ENCODE assay signal across 36 mouse cellular contexts in genomic region chr9:123802421-123802820, GRCm38 (mm10). TPM values are rescaled to one million over a fixed set of nuclear protein-coding genes. Genes with fewer than 3 reads are reported as not detected.
DNase-seq lines count a peak whose midpoint lies in the region; ATAC-seq and TF ChIP-seq lines count a peak whose summit lies in the region.
"Had no signal": no experiment of that assay in that cellular context is flagged by ENCODE, and none has a peak within 500 bp of the region (broad histone marks: within the 10 kb centered on the region; RNA-seq: fewer than 3 reads in every experiment).

No protein-coding gene starts in this region.

- peaks cover 33% of the 10 kb centered on the region for H3K36me3 ChIP-seq in heart, adult 2 months (ENCODE audit: control insufficient read depth, insufficient read depth, low read length)
- H3K36me3 ChIP-seq in heart, embryonic 10.5 days, result peaks cover 41% of the 10 kb centered on the region
- H3K36me3 ChIP-seq in MEL (ENCODE audit: control insufficient read depth in 1 of 2, insufficient read depth in 2 of 2, low read length in 2 of 2), result peaks cover 1 to 4% of the 10 kb centered on the region in 2 experiments; a peak in 2 of 4 replicates
- H3K36me3 ChIP-seq in kidney, embryonic 16.5 days (ENCODE audit: insufficient read depth, low read length), result peaks cover 3% of the 10 kb centered on the region

- no peak for TF ChIP-seq POLR2A in heart, adult 2 months (IDR thresholded peaks at IDR 0.05; ENCODE audit: insufficient read depth, low read depth, low read length)
- TF ChIP-seq POLR2A in MEL (IDR thresholded peaks at IDR 0.05; ENCODE audit: control insufficient read depth in 1 of 2, insufficient read depth in 1 of 2, low read depth in 1 of 2, low read length in 2 of 2, poor library complexity in 1 of 2), result no peak

- no peak overlapping the region for H3K4me3 ChIP-seq in heart, adult 2 months
- H3K4me3 ChIP-seq in heart, embryonic 10.5 days, result no peak overlapping the region
- no peak overlapping the region for H3K4me3 ChIP-seq in MEL (ENCODE audit: control insufficient read depth in 1 of 2, insufficient read depth in 1 of 2, low read depth in 2 of 2, low read length in 2 of 2)
- no peak overlapping the region for H3K4me3 ChIP-seq in kidney, embryonic 16.5 days (ENCODE audit: low read length)
- H3K4me3 ChIP-seq: embryonic facial prominence, embryonic 10.5 days; embryonic facial prominence, embryonic 13.5 days; erythroblast, embryonic 14.5 days; forebrain, embryonic 13.5 days; heart, embryonic 12.5 days; heart, embryonic 15.5 days had no signal

- H3K4me2 ChIP-seq in kidney, embryonic 16.5 days (replicated peaks; ENCODE audit: low read depth, low read length), result no peak overlapping the region
- H3K4me2 ChIP-seq: embryonic facial prominence, embryonic 13.5 days; forebrain, embryonic 13.5 days; heart, embryonic 12.5 days; heart, embryonic 15.5 days; hindbrain, embryonic 14.5 days had no signal

- 0 out of 2 replicates have a peak, but pooled peaks have one; percentile 34 for ATAC-seq in megakaryocyte-erythroid progenitor cell, adult 5-6 weeks (replicated peaks; ENCODE audit: low FRiP score, low TSS enrichment, poor library complexity, severe bottlenecking)
- ATAC-seq in kidney, embryonic 16.5 days (ENCODE audit: low FRiP score, low TSS enrichment), result no peak
- ATAC-seq: activated CD4-positive, CD25-positive, alpha-beta regulatory T cell, adult 4 months; forebrain, embryonic 13.5 days; forebrain, embryonic 16.5 days; hindbrain, postnatal 0 days; inflammation-experienced regulatory T-cells, adult 6 months; intestine, embryonic 16.5 days had no signal

- 69% methylated on average over 2 of the region's 2 CpGs for WGBS in heart, adult 2 months
- WGBS in heart, embryonic 10.5 days, result 94% methylated on average over 2 of the region's 2 CpGs
- WGBS in kidney, embryonic 16.5 days, result 97% methylated on average over 2 of the region's 2 CpGs

- no peaks in the 10 kb centered on the region for H3K9me3 ChIP-seq in heart, embryonic 10.5 days
- no peaks in the 10 kb centered on the region for H3K9me3 ChIP-seq in MEL (replicated peaks; ENCODE audit: insufficient read depth, low read length)
- no peaks in the 10 kb centered on the region for H3K9me3 ChIP-seq in kidney, embryonic 16.5 days (ENCODE audit: low read length)
- H3K9me3 ChIP-seq: embryonic facial prominence, embryonic 10.5 days; embryonic facial prominence, embryonic 13.5 days; forebrain, embryonic 13.5 days; G1E; heart, embryonic 12.5 days; heart, embryonic 15.5 days had no signal

- no peak for TF ChIP-seq RAD21 in MEL (IDR thresholded peaks at IDR 0.05; ENCODE audit: low read depth, low read length)

- no peak for DNase-seq in heart, adult 2 months
- no peak for DNase-seq in heart, embryonic 10.5 days (ENCODE audit: low spot score)
- DNase-seq in MEL (ENCODE audit: low read depth, low spot score), result peak; percentile 15
- DNase-seq in spleen, adult 18-20 months, result no peak
- DNase-seq: adrenal gland, adult 8-10 months; adrenal gland, postnatal 25 days; B cell, adult 2 months; cerebellum, adult 11-12 months; cerebellum, adult 8-10 months; cerebellum, postnatal 10 days; cerebellum, postnatal 36 days; embryo, embryonic 11 days; gastrocnemius, postnatal 10 days; gastrocnemius, postnatal 36 days; heart, postnatal 36 days had no signal

- no peak overlapping the region for H3K9ac ChIP-seq in heart, adult 2 months (ENCODE audit: low read depth, low read length)
- H3K9ac ChIP-seq in MEL (ENCODE audit: control insufficient read depth, low read depth, low read length, poor library complexity, severe bottlenecking), result no peak overlapping the region
- H3K9ac ChIP-seq in kidney, embryonic 16.5 days (replicated peaks; ENCODE audit: low read length), result no peak overlapping the region
- H3K9ac ChIP-seq: embryonic facial prominence, embryonic 13.5 days; forebrain, embryonic 13.5 days; heart, embryonic 12.5 days; heart, embryonic 15.5 days; hindbrain, embryonic 14.5 days had no signal

- no peak for TF ChIP-seq CTCF in heart, adult 2 months (IDR thresholded peaks at IDR 0.05)
- TF ChIP-seq CTCF in MEL (IDR thresholded peaks at IDR 0.05 in 2 of 3, conservative IDR thresholded peaks at IDR 0.05 in 1 of 3; ENCODE audit: control insufficient read depth in 1 of 3, insufficient read depth in 1 of 3, low read depth in 2 of 3, low read length in 3 of 3, poor library complexity in 1 of 3, severe bottlenecking in 1 of 3), result no peak

- peaks cover 7% of the 10 kb centered on the region for H3K4me1 ChIP-seq in heart, adult 2 months (ENCODE audit: control insufficient read depth, insufficient read depth, low read length)
- no peaks in the 10 kb centered on the region for H3K4me1 ChIP-seq in heart, embryonic 10.5 days
- H3K4me1 ChIP-seq in MEL (ENCODE audit: control insufficient read depth in 1 of 2, insufficient read depth in 2 of 2, low read length in 2 of 2), result peaks cover 0 to 5% of the 10 kb centered on the region in 2 experiments; a peak in 3 of 4 replicates
- no peaks in the 10 kb centered on the region for H3K4me1 ChIP-seq in kidney, embryonic 16.5 days (ENCODE audit: insufficient read depth, low read length)
- H3K4me1 ChIP-seq: embryonic facial prominence, embryonic 10.5 days; embryonic facial prominence, embryonic 13.5 days; forebrain, embryonic 13.5 days; heart, embryonic 12.5 days; heart, embryonic 15.5 days had no signal

- 0 out of 2 replicates have a peak, but pooled peaks have one; percentile 21 for TF ChIP-seq EP300 in heart, adult 2 months (IDR thresholded peaks at IDR 0.05; ENCODE audit: insufficient read depth, low read depth, low read length)
- peak in 1 of 2 experiments; percentile 61; a peak in 2 of 4 replicates for TF ChIP-seq EP300 in MEL (IDR thresholded peaks at IDR 0.05; ENCODE audit: low read depth in 1 of 2, low read length in 2 of 2)

- intact Hi-C loops in heart, adult 2 months (cut with DNase I), result no loop called here

- H3K27ac ChIP-seq in heart, adult 2 months, result no peak overlapping the region
- H3K27ac ChIP-seq in heart, embryonic 10.5 days, result no peak overlapping the region
- H3K27ac ChIP-seq in MEL (ENCODE audit: control insufficient read depth, low read depth, low read length), result no peak overlapping the region
- no peak overlapping the region for H3K27ac ChIP-seq in kidney, embryonic 16.5 days (ENCODE audit: low read length)
- H3K27ac ChIP-seq: embryonic facial prominence, embryonic 10.5 days; embryonic facial prominence, embryonic 13.5 days; forebrain, embryonic 13.5 days; heart, embryonic 15.5 days; hindbrain, embryonic 14.5 days; hindbrain, postnatal 0 days had no signal

- H3K79me2 ChIP-seq in heart, adult 2 months (replicated peaks; ENCODE audit: control insufficient read depth, insufficient read depth, low read length), result no peaks in the 10 kb centered on the region
- H3K79me2 ChIP-seq in MEL (ENCODE audit: control insufficient read depth, insufficient read depth, low read length, poor library complexity), result no peaks in the 10 kb centered on the region

- no peaks in the 10 kb centered on the region for H3K27me3 ChIP-seq in heart, adult 2 months (ENCODE audit: control insufficient read depth, insufficient read depth, low read length)
- H3K27me3 ChIP-seq in heart, embryonic 10.5 days (ENCODE audit: insufficient read depth, poor library complexity, severe bottlenecking), result no peaks in the 10 kb centered on the region
- H3K27me3 ChIP-seq in MEL (ENCODE audit: control insufficient read depth in 1 of 2, insufficient read depth in 2 of 2, low read length in 2 of 2), result no peaks in the 10 kb centered on the region
- no peaks in the 10 kb centered on the region for H3K27me3 ChIP-seq in kidney, embryonic 16.5 days (ENCODE audit: insufficient read depth, low read length)
- H3K27me3 ChIP-seq: CH12.LX; embryonic facial prominence, embryonic 13.5 days; forebrain, embryonic 13.5 days; heart, embryonic 12.5 days; heart, embryonic 15.5 days had no signal

TF ChIP-seq in MEL, 35 proteins besides CTCF, POLR2A, EP300 and RAD21 (continues in another document):
- no peak for TF ChIP-seq MEF2A (IDR thresholded peaks at IDR 0.05; ENCODE audit: extremely low read depth, insufficient replicate concordance, low read depth, low read length, poor library complexity, severe bottlenecking)
- peak; percentile 22; the same call in 1 of the 2 replicates for TF ChIP-seq TCF12 (IDR thresholded peaks at IDR 0.05; ENCODE audit: low read depth, low read length)

RNA-seq across cellular contexts. Expression of gene Cxcr6, which starts 3.9 kb away (rescaled TPM):
- under 1 TPM in 1 of 2 experiments, not detected in 1; 0.16 TPM for total RNA-seq in heart, adult 2 months (2021)
- polyA plus RNA-seq in heart, adult 2 months (2012; rRNA removed), result 0.15 and 0.37 TPM in 2 replicates
- polyA plus RNA-seq in heart, embryonic 10.5 days (2016; fragmentation: Nextera tagmentation; extraction: Ambion mirVana), result 0.09 and 0.26 TPM in 2 replicates
- not detected in 2 replicates for total RNA-seq in MEL (2012; rRNA removed)
- polyA plus RNA-seq in MEL (2012; ENCODE audit: insufficient read depth in 1 of 2, insufficient read length in 2 of 2, low read depth in 1 of 2, low replicate concordance in 2 of 2, missing spikeins in 1 of 2), result under 1 TPM in 1 of 2 experiments, not detected in 1; 0.04 TPM
- total RNA-seq in megakaryocyte-erythroid progenitor cell, adult 5-6 weeks (2014; fragmentation: Nextera tagmentation), result 1.1 and 1.4 TPM in 2 replicates
- 0.70 TPM in 1 of 2 replicates, not detected in the other for total RNA-seq in megakaryocyte-erythroid progenitor cell, adult 5-6 weeks (2017)
- polyA plus RNA-seq in kidney, embryonic 16.5 days (2015; fragmentation: Nextera tagmentation; extraction: Ambion mirVana), result 0.30 and 0.54 TPM in 2 replicates
- total RNA-seq: adrenal gland, postnatal 25 days; gastrocnemius, postnatal 10 days; gastrocnemius, postnatal 36 days; granulocyte monocyte progenitor cell, adult 5-6 weeks; heart, postnatal 10 days; heart, postnatal 36 days; hindbrain, postnatal 0 days had no signal
- polyA plus RNA-seq: brain, embryonic 14.5 days; cortical plate, adult 2 months; erythroblast, embryonic 14.5 days; G1E; hindbrain, postnatal 0 days had no signal

RNA-seq across cellular contexts. Expression of gene Fyco1, which starts 49.3 kb away (rescaled TPM):
- total RNA-seq in heart, adult 2 months (2021), result 100 to 1,000 TPM; 251 to 262 TPM
- polyA plus RNA-seq in heart, adult 2 months (2012; rRNA removed), result 55.5 and 101 TPM in 2 replicates
- 20.5 and 31.8 TPM in 2 replicates for polyA plus RNA-seq in heart, embryonic 10.5 days (2016; fragmentation: Nextera tagmentation; extraction: Ambion mirVana)
- total RNA-seq in MEL (2012; rRNA removed), result 1.2 and 1.6 TPM in 2 replicates
- 1 to 10 TPM in 1 of 2 experiments, not detected in 1; 2.7 TPM for polyA plus RNA-seq in MEL (2012; ENCODE audit: insufficient read depth in 1 of 2, insufficient read length in 2 of 2, low read depth in 1 of 2, low replicate concordance in 2 of 2, missing spikeins in 1 of 2)
- total RNA-seq in megakaryocyte-erythroid progenitor cell, adult 5-6 weeks (2014; fragmentation: Nextera tagmentation), result 12.8 and 25.2 TPM in 2 replicates
- total RNA-seq in megakaryocyte-erythroid progenitor cell, adult 5-6 weeks (2017), result 11.9 TPM in 2 replicates
- 10.8 and 14.5 TPM in 2 replicates for polyA plus RNA-seq in kidney, embryonic 16.5 days (2015; fragmentation: Nextera tagmentation; extraction: Ambion mirVana)

RNA-seq across cellular contexts. Expression of gene Xcr1, which starts 59.4 kb away (rescaled TPM):
- not detected for total RNA-seq in heart, adult 2 months (2021)
- polyA plus RNA-seq in heart, adult 2 months (2012; rRNA removed), result 0.14 and 0.32 TPM in 2 replicates
- 0.06 TPM in 1 of 2 replicates, not detected in the other for polyA plus RNA-seq in heart, embryonic 10.5 days (2016; fragmentation: Nextera tagmentation; extraction: Ambion mirVana)
- not detected in 2 replicates for total RNA-seq in MEL (2012; rRNA removed)
- under 1 TPM in 1 of 2 experiments, not detected in 1; 0.01 TPM for polyA plus RNA-seq in MEL (2012; ENCODE audit: insufficient read depth in 1 of 2, insufficient read length in 2 of 2, low read depth in 1 of 2, low replicate concordance in 2 of 2, missing spikeins in 1 of 2)
- total RNA-seq in megakaryocyte-erythroid progenitor cell, adult 5-6 weeks (2014; fragmentation: Nextera tagmentation), result not detected in 2 replicates
- total RNA-seq in megakaryocyte-erythroid progenitor cell, adult 5-6 weeks (2017), result 0.23 TPM in 1 of 2 replicates, not detected in the other
- polyA plus RNA-seq in kidney, embryonic 16.5 days (2015; fragmentation: Nextera tagmentation; extraction: Ambion mirVana), result not detected in 2 replicates
- total RNA-seq: gastrocnemius, adult 18-20 months; gastrocnemius, postnatal 36 days; granulocyte monocyte progenitor cell, adult 5-6 weeks; heart, postnatal 10 days; heart, postnatal 36 days; hindbrain, postnatal 0 days had no signal
- polyA plus RNA-seq: brain, embryonic 14.5 days; embryonic facial prominence, embryonic 10.5 days; embryonic facial prominence, embryonic 13.5 days; erythroblast, embryonic 14.5 days; G1E; heart, embryonic 12.5 days; heart, embryonic 15.5 days had no signal
